Mouse (Mus musculus): ENCODE measurements around the gene D17H6S53E.

GRCm38 (mm10) chr17:35077786-35078233, 48.4 kb upstream of the D17H6S53E start, which contains the start of gene Ly6g6d:
- TF ChIP-seq CTCF (IDR thresholded peaks at IDR 0.05; ENCODE audit: low read depth), result peak; percentile 63
- TF ChIP-seq EP300 (IDR thresholded peaks at IDR 0.05; ENCODE audit: low read depth), result no peak

Measured in liver, postnatal 0 days (tissue).